Mouse (Mus musculus) liver, embryonic 11.5 days (tissue): ENCODE results near the gene Dennd1a. TPM values are rescaled to one million over a fixed set of nuclear protein-coding genes. Genes with fewer than 3 reads are reported as not detected.

Experiments used
- ATAC-seq: fragments of 200-750 bp; cut with Nextera tagmentation; replicated peaks from 2 replicates; pipeline ENCODE4 v1.8.0; 2017; ENCODE audit warnings: moderate number of reproducible peaks, mild to moderate bottlenecking, moderate TSS enrichment, moderate library complexity; ENCODE audit not compliant: low FRiP score
- DNase-seq: peaks from one replicate; pipeline ENCODE4 v3.0.0-alpha.2; 2017; ENCODE audit warnings: low spot score
- H3K27ac ChIP-seq: fragments of 300-500 bp; sonication (generic); 2 replicates; pipeline ENCODE4 v1.5.1; 2014; ENCODE audit warnings: mild to moderate bottlenecking, low read depth, low read length, control low read depth
- H3K27me3 ChIP-seq: fragments of 300-500 bp; sonication (generic); replicated peaks from 2 replicates; pipeline ENCODE4 v1.6.1; 2014; ENCODE audit warnings: low read length, mixed read lengths; ENCODE audit not compliant: control insufficient read depth, insufficient read depth
- H3K36me3 ChIP-seq: fragments of 300-500 bp; sonication (generic); 2 replicates; pipeline ENCODE4 v1.6.1; 2014; ENCODE audit warnings: mild to moderate bottlenecking, low read length, moderate library complexity, mixed read lengths; ENCODE audit not compliant: control insufficient read depth, insufficient read depth
- H3K4me1 ChIP-seq: fragments of 300-500 bp; sonication (generic); replicated peaks from 2 replicates; pipeline ENCODE4 v1.6.1; 2014; ENCODE audit warnings: low read length, mixed read lengths; ENCODE audit not compliant: control insufficient read depth, insufficient read depth
- H3K4me2 ChIP-seq: fragments of 300-500 bp; sonication (generic); 2 replicates; pipeline ENCODE4 v1.6.1; 2014; ENCODE audit warnings: mild to moderate bottlenecking, control low read depth, moderate library complexity
- H3K4me3 ChIP-seq: fragments of 300-500 bp; sonication (generic); 2 replicates; pipeline ENCODE4 v1.5.1; 2014; ENCODE audit warnings: low read depth, low read length, control low read depth
- H3K9ac ChIP-seq: fragments of 300-500 bp; sonication (generic); 2 replicates; pipeline ENCODE4 v1.6.1; 2014; ENCODE audit warnings: low read depth, low read length, control low read depth
- H3K9me3 ChIP-seq: fragments of 300-500 bp; sonication (generic); 2 replicates; pipeline ENCODE4 v1.6.1; 2016; ENCODE audit warnings: low read length, inconsistent platforms, mixed read lengths; ENCODE audit not compliant: control insufficient read depth
- WGBS: fragments of 180-500 bp; shearing (Covaris S2); extraction: QIAGEN DNeasy Blood & Tissue Kit; methylation state at CpG from one replicate; pipeline ENCODE4 v1.1.7; 2014; 5-methylcytosine and 5-hydroxymethylcytosine counted together
- polyA plus RNA-seq: library from polyadenylated mRNA; unstranded; fragments of >200 nt; fragmentation: Nextera tagmentation; extraction: Ambion mirVana; gene quantifications from 2 replicates; pipeline ENCODE4 v1.2.1, GENCODE M21; 2014

The Dennd1a gene
- polyA plus RNA-seq, 1 experiment from 2014 or later, result 10.6 TPM

DNA sequence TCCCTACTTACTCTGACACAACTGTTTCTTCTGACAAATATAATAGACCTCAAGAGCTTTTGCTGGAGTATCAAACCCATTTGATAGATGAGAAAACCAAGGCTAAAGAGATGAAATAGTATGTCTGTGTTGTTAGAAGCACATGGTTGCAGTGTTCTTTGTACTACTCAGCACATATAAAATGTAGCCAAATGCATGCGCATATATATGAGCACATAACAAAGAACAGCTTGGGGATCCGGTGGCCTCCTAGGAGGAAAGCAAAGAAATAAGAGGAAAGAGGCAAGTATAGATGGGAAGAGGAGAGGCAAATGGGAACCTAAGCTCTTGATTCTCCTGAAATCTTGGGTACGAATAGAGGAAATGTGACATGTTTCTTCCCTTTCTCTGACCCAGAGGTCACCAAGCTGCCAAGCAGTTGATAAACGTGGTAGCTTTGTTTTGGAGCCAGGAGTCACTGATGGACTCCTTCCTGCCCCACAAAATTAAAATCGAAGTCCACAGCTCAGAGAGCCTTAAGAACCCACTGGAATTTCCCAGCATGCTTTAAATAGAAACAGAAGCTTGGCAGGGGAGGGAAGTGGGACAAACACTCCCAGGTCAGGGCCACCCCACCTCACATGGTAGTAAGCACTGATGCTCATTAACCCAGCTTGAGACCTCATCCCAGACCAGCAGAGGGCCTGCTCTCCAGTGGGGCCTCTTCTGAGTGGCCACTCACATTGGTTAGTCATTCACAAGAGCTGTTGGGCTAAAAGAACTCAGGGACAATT, 317.3 kb downstream of the Dennd1a start:
- Histone ChIP-seq H3K27me3 (no peaks in the 10 kb centered on the region), H3K36me3 (no peaks in the 10 kb centered on the region), H3K4me2 (no peak overlapping the region), H3K9ac (no peak overlapping the region), H3K9me3 (no peaks in the 10 kb centered on the region), H3K27ac (no peak overlapping the region), H3K4me3 (no peak overlapping the region), H3K4me1 (no peaks in the 10 kb centered on the region)
- ATAC-seq (no peak), DNase-seq (no peak)
- 56% methylated on average over 5 of the region's 5 CpGs for WGBS

DNA sequence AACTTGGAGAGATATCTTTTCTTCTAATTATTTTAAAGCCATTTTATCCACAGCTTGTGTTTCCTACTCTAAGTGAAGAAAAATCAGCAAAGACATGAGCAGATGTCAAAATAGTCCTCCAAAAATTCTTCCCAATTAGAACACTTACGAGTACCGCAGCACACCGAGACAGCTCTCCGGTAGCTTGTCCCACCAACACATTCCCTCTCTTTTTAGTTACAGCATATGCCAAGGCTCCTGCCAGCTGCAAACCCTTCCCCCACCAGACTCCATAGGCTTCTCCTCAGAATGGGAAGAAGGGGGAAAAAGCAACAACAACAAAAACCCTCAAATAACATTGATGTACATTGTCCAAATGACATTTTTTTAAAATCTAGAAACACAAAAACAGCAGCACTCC, 322.7 kb downstream of the Dennd1a start:
- no peaks in the 10 kb centered on the region for H3K9me3 ChIP-seq
- H3K4me2 ChIP-seq, result no peak overlapping the region
- ATAC-seq (no peak), DNase-seq (no peak)
- H3K36me3 ChIP-seq, result no peaks in the 10 kb centered on the region
- 90% methylated on average over 4 of the region's 4 CpGs for WGBS
- no peak overlapping the region for H3K4me3 ChIP-seq
- H3K27me3 ChIP-seq, result no peaks in the 10 kb centered on the region
- no peak overlapping the region for H3K27ac ChIP-seq
- H3K4me1 ChIP-seq, result no peaks in the 10 kb centered on the region
- no peak overlapping the region for H3K9ac ChIP-seq

DNA sequence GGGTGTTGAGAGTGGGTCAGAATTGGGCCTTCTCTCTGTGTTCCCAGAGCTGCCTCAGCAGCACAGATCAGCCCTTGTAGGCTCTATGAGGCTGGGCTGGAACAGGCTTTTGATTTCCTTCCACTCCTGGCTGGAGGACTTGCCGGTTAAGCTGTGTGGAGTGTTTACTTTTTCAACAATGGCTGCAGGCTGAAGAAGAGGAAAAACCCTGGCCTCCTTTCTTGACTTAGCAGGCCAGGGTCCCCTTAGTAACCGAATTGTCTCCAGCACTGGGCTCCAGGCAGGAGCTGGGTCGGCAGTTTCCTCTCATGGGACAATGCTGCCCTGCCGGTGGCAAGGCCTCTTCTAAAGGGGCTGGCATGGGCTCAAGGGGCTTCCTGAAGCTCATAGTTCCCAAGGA, 323.8 kb downstream of the Dennd1a start:
- 60% methylated on average over 4 of the region's 4 CpGs for WGBS
- H3K27me3 ChIP-seq, result no peaks in the 10 kb centered on the region
- H3K4me3 ChIP-seq, result no peak overlapping the region
- H3K9me3 ChIP-seq, result no peaks in the 10 kb centered on the region
- H3K4me2 ChIP-seq, result no peak overlapping the region
- H3K9ac ChIP-seq, result no peak overlapping the region
- no peaks in the 10 kb centered on the region for H3K4me1 ChIP-seq
- DNase-seq (no peak), ATAC-seq (no peak)
- no peaks in the 10 kb centered on the region for H3K36me3 ChIP-seq
- H3K27ac ChIP-seq, result no peak overlapping the region

DNA sequence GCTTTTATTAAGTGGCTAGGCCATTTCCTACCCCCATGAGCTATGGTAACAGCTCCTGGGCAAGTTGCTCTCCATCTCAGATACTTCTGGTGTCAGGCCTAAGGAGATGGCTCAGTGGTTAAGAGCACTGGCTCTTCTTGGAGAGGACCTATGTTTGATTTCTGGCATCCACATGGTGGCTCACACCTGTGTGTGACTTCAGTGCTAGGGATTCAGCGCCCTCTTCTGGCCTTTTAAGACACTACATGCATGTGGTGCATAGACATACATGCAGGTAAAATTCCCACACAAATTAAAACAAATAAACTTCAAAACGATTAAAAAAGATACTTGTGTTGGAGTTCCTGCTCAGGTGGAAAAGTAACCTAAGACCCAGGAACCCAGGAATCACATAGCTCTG, 338.8 kb downstream of the Dennd1a start:
- Histone ChIP-seq H3K4me1 (no peaks in the 10 kb centered on the region), H3K9ac (no peak overlapping the region), H3K4me2 (no peak overlapping the region), H3K27ac (no peak overlapping the region), H3K36me3 (no peaks in the 10 kb centered on the region), H3K27me3 (no peaks in the 10 kb centered on the region), H3K9me3 (no peaks in the 10 kb centered on the region), H3K4me3 (no peak overlapping the region)
- ATAC-seq (no peak), DNase-seq (no peak)
- 17% methylated on average over 2 of the region's 2 CpGs for WGBS

DNA sequence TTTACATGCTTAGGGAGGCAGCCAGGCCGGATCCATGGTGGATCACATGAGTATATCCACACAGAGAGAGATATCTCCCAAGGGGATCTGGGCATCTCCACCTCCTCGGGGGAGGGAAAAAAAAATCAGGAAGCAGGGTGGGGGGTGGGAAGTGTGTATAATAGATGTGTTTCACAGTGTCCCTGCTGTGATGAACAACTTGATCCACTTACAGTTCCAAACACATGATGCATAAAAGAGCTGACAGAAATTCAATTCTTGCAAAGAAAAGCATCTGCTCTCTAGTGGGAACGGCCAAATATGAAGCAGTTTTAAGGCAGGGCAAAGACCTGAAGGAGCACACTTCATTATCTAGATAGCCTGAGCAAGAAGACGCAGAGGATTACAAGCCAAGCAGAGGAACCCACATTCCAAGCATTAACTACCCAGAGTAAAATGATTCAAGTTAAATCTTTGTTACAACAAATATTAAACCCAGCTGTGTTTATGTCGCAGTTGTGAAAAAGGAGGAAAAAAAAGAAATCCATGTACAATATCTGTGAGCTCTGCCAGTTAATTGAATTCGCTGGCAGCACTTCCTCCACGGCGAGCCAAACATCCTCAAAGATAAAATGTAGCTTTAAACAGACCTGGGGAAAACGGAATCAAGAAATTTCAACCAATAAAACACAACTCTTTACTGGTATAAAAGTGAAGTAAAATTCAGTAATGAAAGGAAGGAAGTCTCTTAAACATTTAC, 341.4 kb downstream of the Dennd1a start:
- Histone ChIP-seq H3K9me3 (no peaks in the 10 kb centered on the region), H3K4me3 (no peak overlapping the region), H3K27ac (no peak overlapping the region), H3K27me3 (no peaks in the 10 kb centered on the region), H3K4me2 (no peak overlapping the region), H3K9ac (no peak overlapping the region), H3K36me3 (no peaks in the 10 kb centered on the region), H3K4me1 (no peaks in the 10 kb centered on the region)
- 62% methylated on average over 9 of the region's 9 CpGs for WGBS
- no peak for DNase-seq
- no peak for ATAC-seq

DNA sequence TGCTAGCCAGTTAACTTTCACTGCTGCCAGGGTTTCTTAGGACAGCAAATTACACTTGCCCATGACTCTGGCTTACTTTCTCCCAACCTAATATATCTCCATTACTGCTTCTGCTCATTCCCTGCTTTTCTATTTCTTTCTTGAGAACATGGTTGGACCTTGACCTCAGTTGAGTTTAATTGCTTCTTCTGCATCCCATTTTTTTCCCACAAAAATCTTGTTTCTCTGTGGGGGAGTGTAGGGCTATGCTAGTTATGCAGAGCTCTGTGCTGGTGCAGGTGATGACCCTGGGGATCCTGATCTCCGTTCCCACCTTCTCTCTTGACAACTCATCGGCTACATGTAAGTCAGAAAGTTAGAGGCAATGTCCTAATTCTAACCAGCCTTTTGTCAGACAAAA, 344.3 kb downstream of the Dennd1a start:
- no peak overlapping the region for H3K27ac ChIP-seq

DNA sequence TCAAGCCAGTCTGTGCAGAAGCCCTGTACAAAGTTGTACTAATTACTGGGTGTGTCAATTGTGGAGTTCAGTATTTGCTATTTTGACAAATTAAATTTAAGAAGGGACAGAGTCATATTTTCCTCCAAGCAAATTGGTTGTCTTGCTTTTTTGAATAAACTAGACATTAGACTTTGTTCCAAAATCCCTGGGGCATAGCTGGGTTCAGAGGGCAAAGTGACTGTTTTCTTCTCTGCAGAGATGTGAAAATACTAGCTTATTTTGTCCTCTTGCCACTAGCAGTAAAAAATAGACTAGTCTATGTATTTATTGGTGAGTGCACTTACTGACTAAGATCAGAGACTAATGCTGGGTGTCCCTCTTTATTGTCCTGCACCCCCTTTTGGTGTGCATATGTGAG, 345.4 kb downstream of the Dennd1a start:
- Histone ChIP-seq H3K27ac (no peak overlapping the region), H3K27me3 (no peaks in the 10 kb centered on the region), H3K4me2 (no peak overlapping the region), H3K9me3 (no peaks in the 10 kb centered on the region), H3K4me1 (no peaks in the 10 kb centered on the region), H3K4me3 (no peak overlapping the region), H3K9ac (no peak overlapping the region), H3K36me3 (no peaks in the 10 kb centered on the region)
- no peak for DNase-seq
- no peak for ATAC-seq

More for the DNA sequence above, 344.3 kb downstream of the Dennd1a start:
- H3K27me3 ChIP-seq, result no peaks in the 10 kb centered on the region
- H3K4me1 ChIP-seq, result no peaks in the 10 kb centered on the region
- H3K4me2 ChIP-seq, result no peak overlapping the region
- no peak for DNase-seq
- 83% methylated on average over 2 of the region's 2 CpGs for WGBS
- no peaks in the 10 kb centered on the region for H3K36me3 ChIP-seq
- ATAC-seq, result no peak
- no peak overlapping the region for H3K9ac ChIP-seq
- no peaks in the 10 kb centered on the region for H3K9me3 ChIP-seq
- no peak overlapping the region for H3K4me3 ChIP-seq

DNA sequence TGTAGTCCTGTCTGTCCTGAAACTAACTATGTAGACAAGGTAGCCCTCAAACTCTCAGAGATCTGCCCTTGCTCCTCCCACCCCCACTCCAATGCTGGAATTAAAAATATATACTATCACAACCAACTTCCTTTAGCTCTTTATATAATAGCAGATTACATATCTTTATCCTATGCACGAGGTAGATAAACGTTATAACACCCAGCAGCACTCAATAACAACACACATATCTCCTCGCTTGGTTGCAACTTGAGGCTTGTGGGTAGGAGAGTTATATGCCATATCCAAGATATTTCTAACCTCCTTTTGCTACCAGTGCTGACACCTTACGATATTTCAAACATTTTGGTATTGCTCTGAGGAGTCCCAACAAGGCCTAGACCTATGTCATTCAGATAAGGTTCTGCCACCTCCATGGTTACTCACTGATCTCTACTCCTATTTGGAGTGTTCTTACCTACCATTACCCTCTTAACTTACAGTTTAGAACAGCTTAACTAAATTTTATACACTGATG, 346.3 kb downstream of the Dennd1a start:
- no peak overlapping the region for H3K9ac ChIP-seq
- H3K4me3 ChIP-seq, result no peak overlapping the region
- H3K27ac ChIP-seq, result no peak overlapping the region
- no peak for DNase-seq
- ATAC-seq, result no peak
- no peaks in the 10 kb centered on the region for H3K27me3 ChIP-seq
- H3K4me2 ChIP-seq, result no peak overlapping the region
- WGBS, result 83% methylated on average over 4 of the region's 4 CpGs
- peaks cover 2% of the 10 kb centered on the region; the same call in 1 of the 2 replicates for H3K36me3 ChIP-seq
- no peaks in the 10 kb centered on the region for H3K4me1 ChIP-seq
- H3K9me3 ChIP-seq, result no peaks in the 10 kb centered on the region
